Mouse (Mus musculus) cortical plate, adult 2 months (tissue): Measurements from ENCODE around the gene Thap7.

Experiments
- CTCF ChIP-seq: fragments of 200-500 bp; IDR thresholded peaks from 2 replicates; pipeline ENCODE4 v1.5.1; 2011; ENCODE audit warnings: mild to moderate bottlenecking, control low read depth, low read length; ENCODE audit not compliant: insufficient read depth; ENCODE audit errors: extremely low read depth
- POLR2A ChIP-seq: fragments of 200-500 bp; IDR thresholded peaks from 2 replicates; pipeline ENCODE4 v1.6.1; 2011; ENCODE audit warnings: mild to moderate bottlenecking, low read length, control low read depth; ENCODE audit not compliant: insufficient read depth; ENCODE audit errors: extremely low read depth

GRCm38 (mm10) chr16:17511431-17511830 is 19.5 kb downstream of the Thap7 start:
- no peak for TF ChIP-seq CTCF
- no peak for TF ChIP-seq POLR2A
